Mouse (Mus musculus) NIH3T3 (cell line): Measurements from ENCODE around the gene Krt80.

ENCODE experiments used
- DNase-seq: peaks from one replicate; pipeline ENCODE4 v3.0.0-alpha.2; 2012; ENCODE audit warnings: low read depth

Krt80 gene

DNA sequence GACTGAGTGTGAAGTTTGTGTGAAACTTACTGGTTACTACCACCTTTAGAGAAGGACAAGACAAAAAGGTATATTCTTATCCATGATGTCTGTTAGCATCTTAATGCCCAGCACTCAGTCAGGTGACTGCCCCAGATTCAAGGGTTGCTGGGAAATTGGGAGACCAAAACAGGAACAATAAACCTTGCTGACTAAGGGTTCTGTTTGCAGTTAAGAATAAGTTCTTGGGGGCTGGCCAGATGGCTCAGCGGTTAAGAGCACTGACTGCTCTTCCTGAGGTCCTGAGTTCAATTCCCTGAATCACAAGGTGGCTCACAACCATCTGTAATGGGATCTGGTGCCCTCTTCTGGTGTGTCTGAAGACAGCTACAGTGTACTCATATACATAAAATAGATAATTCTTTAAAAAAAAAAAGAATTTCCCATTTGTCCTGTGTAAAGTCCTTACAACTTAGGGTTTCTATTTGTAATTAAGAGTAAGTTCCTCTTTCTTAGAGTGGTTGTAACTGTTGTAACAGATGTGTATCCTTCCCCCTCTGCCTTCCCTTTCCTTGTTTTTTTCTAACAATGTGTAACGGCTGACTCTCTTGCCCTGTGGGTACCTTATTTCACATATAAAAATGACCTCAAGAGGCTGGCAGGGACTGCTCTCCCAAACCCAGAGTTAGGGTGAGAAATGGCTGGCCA is 52.0 kb downstream of the Krt80 start:
- peak; percentile 67 for DNase-seq

GRCm38 (mm10) chr15:101316913-101317813 is 52.8 kb downstream of the Krt80 start:
- no peak for DNase-seq

DNA sequence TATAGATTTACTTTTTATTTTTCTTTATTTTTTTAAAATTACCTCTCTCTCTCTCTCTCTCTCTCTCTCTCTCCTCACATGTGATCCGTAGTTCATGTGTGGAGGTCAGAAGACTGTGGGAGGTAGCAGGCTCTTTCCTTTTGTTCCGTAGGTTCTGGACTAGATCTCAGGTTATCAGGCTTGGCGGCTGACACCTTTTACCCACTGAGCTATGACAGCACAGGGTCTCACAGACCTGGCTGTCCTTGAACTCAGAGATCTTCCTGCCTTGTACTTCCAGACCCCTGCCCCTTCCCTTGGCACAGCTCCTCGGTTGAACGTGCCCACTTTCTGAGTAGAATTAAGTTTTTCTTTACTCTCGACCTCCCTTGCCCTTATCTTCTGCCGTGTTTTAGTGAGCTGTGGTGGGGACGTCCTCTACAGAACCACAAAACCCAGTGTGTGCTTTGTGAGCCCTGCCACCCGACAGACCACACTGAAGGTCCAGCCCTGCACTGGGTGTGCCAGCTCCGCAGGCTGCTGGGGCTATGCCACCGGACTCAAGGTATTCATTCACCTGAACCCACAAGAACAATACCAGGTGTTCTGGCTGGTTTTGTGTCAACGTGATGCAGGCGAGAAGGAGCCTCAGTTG is 53.6 kb downstream of the Krt80 start:
- DNase-seq = no peak

DNA sequence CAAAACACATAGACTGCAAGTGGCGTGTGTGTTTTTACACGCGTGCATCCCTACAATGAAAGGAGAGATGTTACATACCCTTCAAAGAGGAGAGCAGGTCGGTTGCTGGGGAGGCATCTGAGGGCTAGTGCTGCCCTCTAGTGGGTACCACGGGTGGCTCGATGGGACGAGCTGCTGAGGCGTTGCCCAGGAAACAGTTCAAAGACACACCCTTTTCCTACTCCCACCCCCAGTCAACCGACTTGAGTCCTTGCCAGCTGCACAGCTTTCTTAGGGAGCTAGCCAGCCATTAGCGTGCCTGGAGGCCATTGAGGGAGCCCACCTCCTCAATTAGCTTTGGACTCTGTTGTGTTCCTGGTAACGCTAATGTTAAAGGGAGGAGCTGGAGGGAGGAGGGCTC is 54.1 kb downstream of the Krt80 start:
- peak; percentile 97 for DNase-seq

DNA sequence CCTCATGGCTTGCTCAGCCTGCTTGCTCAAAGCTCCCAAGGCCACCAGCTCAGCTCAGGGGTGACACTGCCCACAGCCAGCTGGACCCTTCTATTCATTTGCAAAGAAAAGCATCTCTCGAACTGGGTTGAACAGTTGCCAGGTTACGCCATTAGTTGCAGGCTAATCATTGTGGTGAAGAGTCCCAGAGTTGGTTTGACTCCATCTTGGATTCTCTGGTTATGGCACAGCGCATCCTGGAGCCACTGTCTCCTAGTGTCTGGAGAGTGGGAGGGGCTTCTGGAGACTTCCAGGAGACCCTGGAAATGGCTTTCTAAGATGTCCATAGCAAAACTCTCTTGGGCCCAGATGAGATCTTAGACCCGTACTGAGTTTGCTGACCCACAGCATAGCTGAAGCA is 54.6 kb downstream of the Krt80 start:
- DNase-seq = no peak

- DNase-seq = no peak
These were observed 58.0 kb downstream of the Krt80 start for GRCm38 (mm10) chr15:101312006-101312405.

DNA sequence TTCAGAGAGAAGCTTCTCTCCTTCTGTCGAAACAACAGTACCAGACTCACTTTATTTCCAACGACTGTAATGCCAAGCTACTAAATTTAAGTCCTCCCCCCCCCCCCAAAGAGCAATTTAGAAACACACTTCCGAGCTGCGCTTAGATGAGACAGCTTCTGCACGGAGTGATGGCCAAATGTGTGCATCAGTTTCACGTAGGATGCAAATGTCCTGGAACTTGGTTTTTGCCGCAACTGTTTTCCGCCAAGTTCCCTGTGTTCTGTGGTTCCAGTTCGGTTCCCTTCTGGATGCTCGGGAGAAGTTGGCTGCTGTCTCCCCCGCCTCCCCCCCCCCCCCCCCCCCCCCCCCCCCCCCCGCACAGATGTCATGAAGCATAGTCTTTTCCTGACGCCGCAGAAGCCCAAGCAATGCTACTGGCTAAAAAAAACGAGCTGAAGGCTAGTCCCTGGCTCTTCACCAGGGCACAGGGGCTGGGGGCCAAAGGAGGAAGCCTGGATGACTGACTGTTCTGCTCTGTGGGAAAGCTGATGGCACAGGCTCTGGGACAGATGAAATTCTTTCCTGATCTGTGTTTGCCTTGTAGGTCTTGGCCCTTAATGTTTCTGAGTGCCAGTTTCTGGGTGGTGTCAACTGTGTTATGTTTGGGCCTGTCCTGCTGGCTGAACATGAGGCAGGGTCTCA is 58.7 kb downstream of the Krt80 start:
- no peak for DNase-seq

- DNase-seq = no peak
These were observed 60.5 kb downstream of the Krt80 start for GRCm38 (mm10) chr15:101309493-101309892.

DNA sequence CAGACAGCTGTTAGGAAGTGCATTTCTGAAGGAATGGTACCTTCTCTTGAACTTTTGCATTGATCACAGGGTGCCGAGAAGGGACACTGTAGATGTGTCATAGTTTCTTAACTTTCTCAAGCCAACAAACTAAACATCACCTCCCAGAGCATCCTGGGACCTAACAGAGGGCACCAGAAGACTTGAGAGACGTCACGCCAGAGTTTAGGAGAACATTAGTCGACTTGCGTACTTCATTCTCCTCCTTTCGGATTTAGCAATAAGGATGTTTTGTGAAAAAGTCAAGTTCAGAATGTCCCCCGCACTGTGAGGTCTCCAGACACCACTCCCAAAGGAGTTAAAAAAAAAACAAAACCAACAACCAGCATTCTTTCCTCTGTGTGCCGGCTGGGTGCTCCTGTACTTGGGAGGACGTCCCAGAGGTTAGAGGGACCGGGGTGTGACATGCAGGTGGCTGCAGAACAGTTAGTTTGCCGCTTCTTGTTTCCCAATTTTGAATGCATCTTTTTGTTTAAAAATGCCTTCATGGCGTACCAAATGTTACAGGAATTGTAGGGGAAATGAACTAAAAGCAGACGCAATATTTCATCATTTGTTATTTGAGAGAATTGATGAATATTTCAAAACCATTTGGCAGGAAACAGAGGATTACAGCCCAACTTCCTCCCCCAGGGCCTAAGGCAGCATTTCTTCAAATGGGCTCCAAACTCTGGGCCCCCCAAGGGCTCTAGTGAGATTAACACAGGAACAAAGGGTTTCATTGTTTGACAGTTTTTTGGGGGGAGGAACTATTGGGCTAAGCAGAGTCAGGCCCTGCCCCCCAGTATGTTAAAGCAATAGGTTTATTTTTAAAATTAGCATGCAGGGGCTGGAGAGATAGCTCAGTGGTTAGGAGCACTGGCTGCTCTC is 61.3 kb downstream of the Krt80 start:
- peak; percentile 90 for DNase-seq

GRCm38 (mm10) chr15:101306459-101306858 is 63.5 kb downstream of the Krt80 start:
- no peak for DNase-seq

GRCm38 (mm10) chr15:101303830-101304229 is 66.1 kb downstream of the Krt80 start:
- DNase-seq = no peak

DNA sequence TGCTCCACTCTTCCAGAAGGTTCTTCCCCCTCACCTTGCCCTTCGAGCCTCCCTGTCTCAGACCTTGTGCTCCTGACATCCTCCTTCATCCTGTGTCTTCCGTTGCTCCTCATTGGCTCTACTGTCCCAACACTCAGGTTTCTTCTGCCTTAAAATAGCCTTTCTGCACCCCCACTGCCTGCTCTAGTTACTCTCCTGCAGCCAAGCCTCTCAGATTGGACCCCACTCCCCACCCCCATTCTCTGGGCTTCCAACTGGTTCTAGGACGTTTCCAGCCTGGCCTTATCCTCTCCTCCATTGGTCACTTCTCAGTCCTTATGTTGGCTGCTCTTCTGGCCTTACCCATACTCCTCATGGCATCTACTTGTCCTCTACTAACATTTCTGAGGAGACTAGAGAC is 67.8 kb downstream of the Krt80 start:
- DNase-seq = no peak

GRCm38 (mm10) chr15:101300128-101300527 is 69.8 kb downstream of the Krt80 start:
- DNase-seq = no peak

DNA sequence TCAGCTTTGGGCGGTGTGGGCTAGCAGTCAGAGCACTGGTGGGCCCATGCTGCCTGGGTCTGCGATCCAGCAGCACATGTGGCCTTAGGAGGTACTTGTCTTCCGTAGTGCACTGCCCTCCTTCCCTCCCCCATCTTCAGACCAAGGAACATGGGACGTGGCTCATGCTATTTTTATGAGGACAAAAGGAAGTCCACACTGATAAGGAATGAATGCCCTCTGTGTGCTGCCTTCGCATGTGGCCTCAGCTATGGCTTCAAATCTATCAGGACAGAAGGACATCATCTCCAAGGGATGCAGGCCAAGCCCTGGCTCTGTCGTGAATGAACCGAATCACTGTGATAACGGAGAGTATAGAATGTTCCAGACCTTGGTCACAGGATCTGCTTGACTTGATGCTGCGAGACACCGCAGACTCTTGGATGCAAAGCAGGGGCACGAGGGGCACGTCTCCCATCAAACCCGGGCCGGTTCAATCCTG is 70.4 kb downstream of the Krt80 start:
- no peak for DNase-seq

- no peak for DNase-seq
These were observed 71.4 kb downstream of the Krt80 start for GRCm38 (mm10) chr15:101298550-101298949.

DNA sequence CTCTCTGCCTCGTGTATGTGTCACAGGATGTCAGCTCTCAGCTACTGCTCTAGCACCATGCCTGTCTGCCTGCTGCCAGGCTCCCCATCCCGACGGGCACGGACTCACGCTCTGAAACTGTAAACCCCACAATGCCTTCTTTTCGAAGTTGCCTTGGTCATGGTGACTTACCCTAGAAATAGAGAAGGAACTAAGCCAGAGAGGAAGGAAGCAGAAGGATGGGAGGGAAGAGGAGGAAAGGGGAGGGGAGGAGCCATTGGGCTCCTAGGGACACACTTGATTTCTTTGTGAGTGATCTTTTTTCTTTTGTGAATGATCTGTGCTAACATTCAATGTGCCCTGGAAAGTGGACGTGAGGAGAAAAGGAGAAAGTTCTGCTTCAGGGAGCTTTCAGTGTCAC is 72.0 kb downstream of the Krt80 start:
- no peak for DNase-seq
